Mouse (Mus musculus) forebrain, embryonic 14.5 days (tissue): ENCODE measurements around the gene Phospho1. TPM values are rescaled to one million over a fixed set of nuclear protein-coding genes. Genes with fewer than 3 reads are reported as not detected.

Source experiments
- ATAC-seq: fragments of 200-750 bp; cut with Nextera tagmentation; 2 replicates; pipeline ENCODE4 v1.8.0; 2017; ENCODE audit warnings: mild to moderate bottlenecking, moderate library complexity
- DNase-seq: peaks from one replicate; pipeline ENCODE4 v3.0.0-alpha.2; 2015; ENCODE audit warnings: low spot score
- H3K27ac ChIP-seq: fragments of 300-500 bp; sonication (generic); 2 replicates; pipeline ENCODE4 v1.5.1; 2014; ENCODE audit warnings: low read depth, mild to moderate bottlenecking, control low read depth, low read length, moderate library complexity
- H3K27me3 ChIP-seq: fragments of 300-500 bp; sonication (generic); replicated peaks from 2 replicates; pipeline ENCODE4 v1.6.1; 2014; ENCODE audit warnings: low read length, control low read depth, mixed read lengths; ENCODE audit not compliant: control insufficient read depth, insufficient read depth
- H3K36me3 ChIP-seq: fragments of 300-500 bp; sonication (generic); 2 replicates; pipeline ENCODE4 v1.6.1; 2014; ENCODE audit warnings: low read length, control low read depth; ENCODE audit not compliant: control insufficient read depth, insufficient read depth
- H3K4me1 ChIP-seq: fragments of 300-500 bp; sonication (generic); 2 replicates; pipeline ENCODE4 v1.6.1; 2014; ENCODE audit warnings: antibody characterized with exemption, low read length, control low read depth; ENCODE audit not compliant: control insufficient read depth, insufficient read depth
- H3K4me2 ChIP-seq: fragments of 300-500 bp; sonication (generic); 2 replicates; pipeline ENCODE4 v1.6.1; 2014; ENCODE audit warnings: mild to moderate bottlenecking, control low read depth, low read length
- H3K4me3 ChIP-seq: fragments of 300-500 bp; sonication (generic); 2 replicates; pipeline ENCODE4 v1.5.1; 2014; ENCODE audit warnings: low read depth, low read length, control low read depth
- H3K9ac ChIP-seq: fragments of 300-500 bp; sonication (generic); 2 replicates; pipeline ENCODE4 v1.6.1; 2014; ENCODE audit warnings: mild to moderate bottlenecking, low read length, control low read depth, moderate library complexity
- H3K9me3 ChIP-seq: fragments of 300-500 bp; sonication (generic); replicated peaks from 2 replicates; pipeline ENCODE4 v1.6.1; 2016; ENCODE audit warnings: low read length, control low read depth, mixed read lengths; ENCODE audit not compliant: control insufficient read depth
- WGBS: fragments of 180-500 bp; shearing (Covaris S2); extraction: QIAGEN DNeasy Blood & Tissue Kit; methylation state at CpG from one replicate; pipeline ENCODE4 v1.1.7; 2014; 5-methylcytosine and 5-hydroxymethylcytosine counted together
- polyA plus RNA-seq: library from polyadenylated mRNA; unstranded; fragments of >200 nt; fragmentation: Nextera tagmentation; extraction: Ambion mirVana; gene quantifications from 2 replicates; pipeline ENCODE4 v1.2.1, GENCODE M21; 2014

The Phospho1 gene
- polyA plus RNA-seq, 1 experiment from 2014 or later = not detected

DNA sequence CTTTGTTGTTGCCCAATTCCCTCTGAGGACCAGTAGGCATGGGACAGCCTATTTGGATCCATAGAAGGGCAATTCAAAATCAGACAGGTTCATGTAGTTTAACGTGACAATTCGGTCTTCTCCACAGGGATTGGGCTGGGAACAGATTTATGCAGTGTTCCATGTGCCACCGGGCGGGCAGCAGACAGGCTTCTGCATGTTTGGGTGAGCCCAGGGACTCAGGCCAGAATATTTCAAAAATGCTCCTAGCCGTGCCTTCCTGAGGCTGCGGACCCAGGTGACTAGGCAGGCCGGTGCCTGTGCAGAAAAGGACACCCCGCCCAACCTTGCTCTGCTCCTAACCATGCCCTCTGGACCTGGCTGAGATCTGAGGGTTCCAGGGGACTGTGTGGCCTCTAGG, 5.2 kb upstream of the Phospho1 start:
- Histone ChIP-seq H3K9me3 (no peaks in the 10 kb centered on the region), H3K9ac (no peak overlapping the region), H3K36me3 (no peaks in the 10 kb centered on the region), H3K4me2 (no peak overlapping the region), H3K27me3 (no peaks in the 10 kb centered on the region), H3K27ac (no peak overlapping the region), H3K4me3 (no peak overlapping the region), H3K4me1 (no peaks in the 10 kb centered on the region; the same call in 1 of the 2 replicates)
- no peak for ATAC-seq
- 91% methylated on average over 8 of the region's 8 CpGs for WGBS
- DNase-seq = no peak

DNA sequence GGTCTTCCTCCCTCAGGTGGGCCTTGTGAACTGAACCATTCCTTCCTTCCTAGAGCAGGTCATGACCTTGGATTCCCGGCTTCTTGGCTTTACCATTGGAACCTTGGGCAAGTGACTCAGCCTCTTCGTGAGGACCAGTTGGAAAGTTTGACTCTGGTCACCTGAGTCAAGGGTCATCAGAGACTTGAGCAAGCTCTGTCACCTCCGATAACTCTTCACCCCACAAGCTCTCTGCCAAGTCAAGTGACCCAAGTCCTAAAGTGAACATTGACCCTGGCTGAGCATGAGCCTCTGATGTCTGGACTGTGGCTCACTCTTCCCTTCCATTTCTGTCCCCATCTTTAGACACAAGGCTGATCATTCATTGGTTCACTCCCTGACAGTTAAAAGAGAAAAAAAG, 2.8 kb upstream of the Phospho1 start:
- Histone ChIP-seq H3K27ac (no peak overlapping the region), H3K9ac (no peak overlapping the region), H3K36me3 (no peaks in the 10 kb centered on the region), H3K4me1 (peaks cover 4% of the 10 kb centered on the region), H3K4me3 (no peak overlapping the region), H3K9me3 (no peaks in the 10 kb centered on the region), H3K4me2 (no peak overlapping the region), H3K27me3 (peaks cover 16% of the 10 kb centered on the region)
- DNase-seq (no peak), ATAC-seq (no peak)
- 92% methylated on average over 3 of the region's 3 CpGs for WGBS

DNA sequence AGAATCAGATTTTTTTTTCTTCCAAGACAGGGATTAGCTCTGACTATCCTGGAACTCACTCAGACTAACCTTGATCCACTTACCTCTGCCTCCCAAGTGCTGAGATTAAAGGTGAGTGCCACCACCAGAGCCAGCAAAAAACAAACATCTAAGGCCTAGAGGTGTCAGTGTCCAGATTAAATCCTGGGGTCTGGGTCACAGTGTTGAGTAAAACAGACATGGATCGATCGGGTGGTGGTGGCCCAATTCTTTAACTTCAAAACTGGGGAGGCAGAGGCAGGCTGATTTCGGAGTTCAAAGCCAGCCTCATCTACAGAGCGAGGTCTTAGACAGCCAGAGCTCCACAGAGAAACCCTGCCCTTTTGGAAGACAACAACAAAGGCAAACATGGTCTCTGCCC, 1.9 kb upstream of the Phospho1 start:
- Histone ChIP-seq H3K9me3 (no peaks in the 10 kb centered on the region), H3K4me2 (no peak overlapping the region), H3K4me1 (peaks cover 4% of the 10 kb centered on the region), H3K27me3 (peaks cover 24% of the 10 kb centered on the region), H3K4me3 (no peak overlapping the region), H3K36me3 (no peaks in the 10 kb centered on the region), H3K9ac (no peak overlapping the region), H3K27ac (no peak overlapping the region)
- ATAC-seq (no peak), DNase-seq (no peak)
- WGBS = over 99% methylated on average over 4 of the region's 4 CpGs

DNA sequence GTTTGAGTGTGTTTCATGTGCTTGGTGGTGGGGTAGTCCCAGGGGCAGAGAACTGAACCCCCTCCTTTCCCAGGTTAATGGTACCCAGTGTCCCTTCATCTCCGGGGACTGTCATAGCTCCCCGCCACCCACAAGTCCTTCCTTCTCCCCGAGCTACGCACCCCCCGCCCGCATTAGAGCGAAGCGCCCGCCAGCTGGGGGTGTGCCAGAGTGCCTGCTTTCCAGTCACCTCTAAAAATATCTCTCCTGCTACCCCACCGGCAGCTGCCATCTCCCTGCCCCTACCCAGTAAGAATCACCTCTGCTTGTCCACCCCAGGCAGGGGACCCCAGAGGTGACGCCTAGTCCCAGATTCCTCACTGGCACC, 561 bp downstream of the Phospho1 start:
- no peaks in the 10 kb centered on the region for H3K36me3 ChIP-seq
- H3K27ac ChIP-seq = no peak overlapping the region
- 3% methylated on average over 11 of the region's 11 CpGs for WGBS
- peaks cover 4% of the 10 kb centered on the region for H3K4me1 ChIP-seq
- no peak; the same call in none of the 2 replicates for ATAC-seq
- H3K4me3 ChIP-seq = peak overlapping the region; percentile 67
- DNase-seq = no peak
- peak overlapping the region; percentile 71 for H3K9ac ChIP-seq
- peak overlapping the region; percentile 98 for H3K4me2 ChIP-seq
- no peaks in the 10 kb centered on the region for H3K9me3 ChIP-seq
- peaks cover 44% of the 10 kb centered on the region for H3K27me3 ChIP-seq

DNA sequence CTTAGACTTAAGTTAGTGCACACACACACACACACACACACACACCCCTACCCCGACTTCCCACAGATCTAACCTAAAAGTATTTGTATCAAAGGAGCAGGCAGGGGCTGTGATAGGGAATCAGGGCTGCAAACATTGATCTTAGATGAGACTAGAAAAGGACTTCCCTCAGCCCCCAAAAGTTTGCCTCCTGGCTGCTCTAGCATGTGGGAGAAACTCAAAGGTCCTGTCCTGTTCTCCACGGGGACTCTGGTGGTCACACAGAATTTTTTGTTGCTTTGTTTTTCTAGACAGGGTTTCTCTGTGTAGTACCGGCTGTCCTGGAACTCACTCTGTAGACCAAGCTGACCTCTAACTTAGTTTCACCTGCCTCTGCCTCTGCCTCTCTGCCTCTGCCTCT, 1.3 kb downstream of the Phospho1 start:
- DNase-seq = no peak
- Histone ChIP-seq H3K4me2 (no peak overlapping the region), H3K9ac (no peak overlapping the region), H3K36me3 (no peaks in the 10 kb centered on the region), H3K27me3 (peaks cover 52% of the 10 kb centered on the region), H3K27ac (no peak overlapping the region), H3K9me3 (no peaks in the 10 kb centered on the region), H3K4me3 (no peak overlapping the region), H3K4me1 (peaks cover 6% of the 10 kb centered on the region)
- 63% methylated on average over 3 of the region's 3 CpGs for WGBS
- ATAC-seq = no peak

DNA sequence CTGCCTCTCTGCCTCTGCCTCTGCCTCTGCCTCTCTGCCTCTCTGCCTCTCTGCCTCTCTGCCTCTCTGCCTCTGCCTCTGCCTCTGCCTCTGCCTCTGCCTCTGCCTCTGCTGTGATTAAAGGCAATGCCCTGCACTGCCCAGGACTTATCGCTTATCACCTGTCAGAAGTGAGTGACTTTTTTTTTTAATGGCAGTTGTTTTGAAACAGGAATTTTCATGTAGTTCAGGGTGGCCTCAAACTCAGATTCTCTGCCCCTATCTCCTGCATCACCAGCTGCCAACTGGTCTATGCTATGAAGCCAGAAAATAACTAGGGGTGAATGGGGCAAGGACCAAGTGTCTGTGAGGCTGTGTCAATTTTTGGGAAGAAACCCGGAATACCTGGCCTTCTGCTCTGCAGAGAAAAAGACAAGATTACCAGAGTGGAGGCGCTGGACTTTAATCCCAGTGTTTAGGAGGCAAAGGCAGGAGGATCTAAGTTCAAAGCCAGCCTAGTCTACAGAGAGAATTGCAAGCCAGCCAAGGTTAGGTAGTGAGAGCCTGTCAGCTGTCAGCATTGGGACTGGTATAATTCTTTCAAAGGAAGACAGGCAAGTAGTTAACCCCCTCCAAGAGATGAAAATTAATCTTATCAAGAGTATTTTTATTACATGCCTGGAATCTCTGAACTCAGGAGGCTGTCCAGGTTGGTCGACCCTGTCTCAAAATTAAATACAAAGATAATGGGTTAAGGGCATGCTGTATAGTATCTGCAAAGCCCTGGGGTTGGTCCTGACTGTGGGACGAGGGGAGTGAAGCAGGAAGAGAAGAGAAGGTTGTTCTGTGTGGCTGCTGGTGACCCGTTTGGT, 2.2 kb downstream of the Phospho1 start:
- DNase-seq = no peak
- H3K27me3 ChIP-seq = peaks cover 61% of the 10 kb centered on the region
- no peak for ATAC-seq

DNA sequence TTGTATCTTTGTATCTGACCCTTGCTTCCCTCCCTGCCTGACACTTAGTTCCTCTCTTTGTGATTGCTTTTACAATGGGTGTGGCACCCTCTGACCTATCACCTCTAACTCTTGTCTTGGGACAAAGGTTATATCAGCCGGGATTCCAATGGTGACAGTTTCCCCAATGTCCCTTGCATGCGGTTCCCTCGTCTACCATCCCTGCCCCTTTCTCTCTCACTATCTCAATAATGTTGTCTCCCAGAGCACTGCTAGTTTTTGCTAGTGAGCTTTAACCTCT, 2.8 kb downstream of the Phospho1 start:
- Histone ChIP-seq H3K4me1 (peaks cover 8% of the 10 kb centered on the region), H3K27me3 (peaks cover 67% of the 10 kb centered on the region), H3K4me3 (no peak overlapping the region), H3K9me3 (no peaks in the 10 kb centered on the region), H3K27ac (no peak overlapping the region), H3K9ac (no peak overlapping the region), H3K36me3 (no peaks in the 10 kb centered on the region), H3K4me2 (no peak overlapping the region)
- ATAC-seq (no peak), DNase-seq (no peak)
- WGBS = 38% methylated on average over 3 of the region's 3 CpGs

More for the DNA sequence above, 2.2 kb downstream of the Phospho1 start:
- Histone ChIP-seq H3K4me3 (no peak overlapping the region), H3K27ac (no peak overlapping the region), H3K4me1 (peaks cover 8% of the 10 kb centered on the region), H3K4me2 (no peak overlapping the region), H3K9ac (no peak overlapping the region), H3K36me3 (no peaks in the 10 kb centered on the region), H3K9me3 (no peaks in the 10 kb centered on the region)
- WGBS = 63% methylated on average over 6 of the region's 6 CpGs

DNA sequence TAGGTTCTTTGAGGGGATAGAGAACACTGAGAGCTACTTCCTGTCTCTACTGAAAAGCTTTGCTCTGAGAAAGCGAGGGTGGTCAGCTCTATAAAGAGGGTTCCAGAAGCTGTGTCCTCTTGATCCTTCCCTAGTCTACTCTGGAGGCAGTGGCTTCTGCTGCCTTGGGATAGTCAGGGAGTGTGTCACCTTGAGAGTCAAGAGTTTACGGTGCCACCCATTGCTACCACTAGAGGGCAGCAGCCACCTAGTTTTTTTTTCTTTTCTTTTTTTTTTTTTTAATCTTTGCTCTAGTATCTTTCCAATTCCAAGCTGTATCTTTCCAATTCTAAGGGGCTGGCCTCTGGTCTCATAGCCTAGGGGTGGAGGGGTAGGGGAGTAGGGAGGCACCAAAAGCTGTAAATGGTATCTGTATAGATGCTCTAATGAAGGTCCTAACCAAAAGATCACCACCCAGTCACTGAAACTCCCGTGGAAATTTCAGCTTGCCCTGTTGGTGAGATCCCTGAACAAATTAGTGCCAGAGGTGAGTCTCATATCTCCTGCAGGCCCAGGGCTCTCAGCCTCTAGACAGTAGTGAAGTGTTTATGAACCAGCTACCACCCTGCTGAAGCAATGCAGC, 3.3 kb downstream of the Phospho1 start:
- DNase-seq (peak; percentile 76), ATAC-seq (no peak)
- no peak overlapping the region for H3K4me2 ChIP-seq
- H3K27ac ChIP-seq = no peak overlapping the region
- H3K9ac ChIP-seq = no peak overlapping the region
- no peak overlapping the region for H3K4me3 ChIP-seq
- WGBS = 22% methylated on average over 3 of the region's 3 CpGs
- no peaks in the 10 kb centered on the region for H3K9me3 ChIP-seq
- peaks cover 8% of the 10 kb centered on the region for H3K4me1 ChIP-seq
- H3K27me3 ChIP-seq = peaks cover 72% of the 10 kb centered on the region
- no peaks in the 10 kb centered on the region for H3K36me3 ChIP-seq

DNA sequence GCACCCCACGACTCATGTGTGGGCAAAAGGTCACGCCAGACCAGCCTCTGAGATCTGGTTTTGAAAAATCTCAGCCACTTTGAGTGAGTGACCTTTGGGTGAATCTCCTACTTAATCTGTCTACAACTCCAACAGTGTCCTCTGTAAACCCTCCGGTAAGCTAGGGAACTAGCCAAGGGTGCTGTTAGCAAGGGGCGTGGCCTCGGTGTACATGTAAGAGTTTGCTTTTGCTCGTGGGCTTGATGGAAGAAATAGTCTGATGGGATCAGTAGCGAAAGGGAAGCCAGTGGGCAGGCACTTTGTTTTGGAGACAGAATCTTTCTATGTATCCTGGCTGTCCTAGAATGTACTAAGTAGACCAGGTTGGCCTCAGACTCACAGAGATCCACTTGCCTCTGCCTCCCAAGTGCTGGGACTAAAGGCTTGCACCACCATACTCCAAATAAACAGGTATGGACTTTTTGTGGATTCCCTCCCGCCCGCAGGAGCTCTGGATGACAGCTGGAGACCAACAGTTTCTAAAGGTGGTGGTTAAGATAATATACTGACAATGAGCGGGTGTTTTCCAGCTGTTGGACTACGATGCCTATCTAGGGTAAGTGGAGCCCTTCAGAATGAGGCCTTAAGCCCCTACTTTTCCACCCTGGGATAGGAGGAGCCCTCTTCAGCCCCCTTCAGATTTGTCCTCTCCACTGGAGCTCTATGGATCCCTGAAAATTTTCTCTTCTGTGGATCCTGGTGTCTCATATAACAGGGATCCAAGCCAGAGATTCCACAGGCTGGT, 4.1 kb downstream of the Phospho1 start:
- no peaks in the 10 kb centered on the region for H3K9me3 ChIP-seq
- no peak for ATAC-seq
- no peak overlapping the region for H3K4me2 ChIP-seq
- no peak overlapping the region for H3K9ac ChIP-seq
- no peaks in the 10 kb centered on the region for H3K36me3 ChIP-seq
- H3K27ac ChIP-seq = no peak overlapping the region
- WGBS = 82% methylated on average over 11 of the region's 11 CpGs
- peaks cover 8% of the 10 kb centered on the region for H3K4me1 ChIP-seq
- DNase-seq = no peak
- H3K4me3 ChIP-seq = no peak overlapping the region
- H3K27me3 ChIP-seq = peaks cover 80% of the 10 kb centered on the region
